Mouse (Mus musculus) embryonic fibroblast, embryonic 13.5 days (primary cell): ENCODE data around the gene Cdhr3. TPM values are rescaled to one million over a fixed set of nuclear protein-coding genes. Genes with fewer than 3 reads are reported as not detected.

ENCODE experiments used
- H3K27ac ChIP-seq: 2 replicates; pipeline ENCODE4 v1.5.1; 2012; ENCODE audit warnings: low read length, control low read depth, inconsistent platforms; ENCODE audit not compliant: insufficient read depth
- H3K4me1 ChIP-seq: 2 replicates; pipeline ENCODE4 v1.6.1; 2011; ENCODE audit warnings: low read length; ENCODE audit not compliant: control insufficient read depth, insufficient read depth
- H3K4me3 ChIP-seq: 2 replicates; pipeline ENCODE4 v1.5.1; 2011; ENCODE audit warnings: mild to moderate bottlenecking, control low read depth, low read length; ENCODE audit not compliant: insufficient read depth
- CTCF ChIP-seq: IDR thresholded peaks from 2 replicates; pipeline ENCODE4 v1.5.1; 2011; ENCODE audit warnings: mild to moderate bottlenecking, control low read depth, low read length, moderate library complexity, borderline replicate concordance; ENCODE audit not compliant: insufficient read depth
- POLR2A ChIP-seq: IDR thresholded peaks from 2 replicates; pipeline ENCODE4 v1.6.1; 2011; ENCODE audit warnings: low read depth, mild to moderate bottlenecking, control low read depth, low read length, moderate library complexity
- polyA plus RNA-seq: library from polyadenylated mRNA; stranded (reverse); fragments of >200 nt; gene quantifications from 2 replicates; pipeline ENCODE4 v1.2.4, GENCODE M21; 2011; ENCODE audit warnings: low read depth; ENCODE audit not compliant: missing spikeins, insufficient read length

Gene Cdhr3
- polyA plus RNA-seq, 1 experiment, result not detected

DNA sequence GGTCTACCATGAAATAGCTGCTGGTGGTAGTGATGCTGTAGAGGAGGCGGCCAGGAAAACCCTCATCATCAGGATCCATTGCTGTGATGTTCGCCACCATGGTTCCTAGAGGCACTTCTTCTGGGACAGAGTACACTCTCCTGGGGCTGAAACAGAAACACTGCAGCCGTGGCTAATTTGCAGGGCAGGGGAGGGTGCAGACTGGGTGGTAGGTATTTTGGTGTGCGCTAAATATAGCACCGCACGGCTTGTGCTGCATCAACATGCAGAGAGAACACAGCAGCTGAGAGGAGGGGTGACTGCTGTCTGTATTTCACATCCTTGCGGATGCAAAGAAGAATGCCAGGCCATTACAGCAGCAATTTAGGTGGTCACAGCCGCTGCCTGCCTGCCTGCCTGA lies 31.0 kb downstream of the Cdhr3 start:
- no peak overlapping the region for H3K27ac ChIP-seq
- H3K4me1 ChIP-seq, result peaks cover 3% of the 10 kb centered on the region; the same call in 1 of the 2 replicates
- H3K4me3 ChIP-seq, result no peak overlapping the region
- no peak for TF ChIP-seq POLR2A
- TF ChIP-seq CTCF, result no peak

GRCm38 (mm10) chr12:33057231-33058048 lies 35.2 kb downstream of the Cdhr3 start:
- no peak overlapping the region for H3K27ac ChIP-seq
- TF ChIP-seq CTCF (peak; percentile 16; the same call in 1 of the 2 replicates), POLR2A (no peak)
- H3K4me3 ChIP-seq, result no peak overlapping the region
- peaks cover 3% of the 10 kb centered on the region; the same call in 1 of the 2 replicates for H3K4me1 ChIP-seq

DNA sequence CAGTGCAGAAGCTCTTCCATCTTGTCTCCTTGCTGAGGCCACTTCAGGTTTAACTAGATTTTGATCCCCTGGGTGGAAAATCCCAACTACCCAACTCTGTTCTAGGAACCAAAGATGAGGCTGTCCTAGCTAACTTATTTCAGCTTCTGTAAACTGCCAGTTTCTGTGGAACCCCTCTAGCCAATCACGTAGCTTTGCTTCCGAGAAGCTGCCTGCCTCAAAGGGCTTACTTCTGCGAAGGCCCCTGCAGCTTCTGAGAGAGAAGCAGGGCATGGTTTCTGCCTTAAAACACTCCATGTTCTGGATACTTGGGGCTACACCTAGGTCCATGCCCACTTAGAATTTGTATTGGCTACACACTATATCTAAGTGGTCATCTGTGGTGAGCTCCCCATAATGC lies 36.1 kb downstream of the Cdhr3 start:
- Histone ChIP-seq H3K27ac (no peak overlapping the region), H3K4me1 (peaks cover under 1% of the 10 kb centered on the region; the same call in 1 of the 2 replicates), H3K4me3 (no peak overlapping the region)
- TF ChIP-seq CTCF, result no peak
- TF ChIP-seq POLR2A, result no peak

DNA sequence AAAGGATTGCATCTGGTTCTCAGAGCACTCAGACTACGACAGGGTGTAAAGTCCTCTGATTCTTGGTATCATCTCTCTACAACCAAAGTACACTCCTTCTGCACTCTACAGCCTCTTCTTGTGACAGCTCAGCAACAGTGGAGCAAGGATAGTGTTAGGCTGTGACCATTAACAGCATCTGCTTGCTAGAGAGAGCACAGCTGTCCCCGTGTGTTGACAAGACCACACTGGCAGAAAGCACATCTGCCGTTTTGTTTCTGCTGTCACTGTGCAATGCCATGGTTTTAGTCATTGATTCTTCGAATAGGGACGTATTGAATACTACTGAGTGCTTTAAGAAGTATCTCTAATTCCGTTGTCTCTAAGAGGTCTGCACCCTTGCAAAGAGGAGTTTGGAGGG lies 36.6 kb downstream of the Cdhr3 start:
- Histone ChIP-seq H3K4me1 (no peaks in the 10 kb centered on the region), H3K27ac (no peak overlapping the region), H3K4me3 (no peak overlapping the region)
- no peak for TF ChIP-seq POLR2A
- no peak for TF ChIP-seq CTCF

- TF ChIP-seq POLR2A (no peak), CTCF (no peak)
- Histone ChIP-seq H3K4me3 (no peak overlapping the region), H3K4me1 (no peaks in the 10 kb centered on the region), H3K27ac (no peak overlapping the region)
Measured at GRCm38 (mm10) chr12:33053746-33054145, 38.9 kb downstream of the Cdhr3 start.

DNA sequence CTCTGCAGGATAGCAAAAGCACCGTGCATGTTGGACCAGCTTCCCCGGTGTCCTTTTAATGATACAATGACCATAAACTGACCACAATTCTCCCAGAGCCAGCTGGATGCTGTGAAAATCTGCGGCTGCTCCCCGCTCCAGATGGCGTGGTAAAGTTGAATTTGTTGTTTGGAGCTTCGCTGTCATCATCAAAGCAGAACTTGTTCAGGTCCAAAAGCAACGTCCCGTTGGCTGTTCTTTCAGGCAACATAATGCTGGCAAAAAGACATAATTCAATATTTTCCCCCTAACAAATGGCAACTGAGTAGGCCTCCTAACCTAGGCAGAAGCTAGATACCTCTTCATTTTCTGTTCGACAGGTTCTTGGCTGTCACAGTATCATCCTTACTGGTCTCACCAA lies 39.4 kb downstream of the Cdhr3 start:
- H3K4me1 ChIP-seq, result no peaks in the 10 kb centered on the region
- H3K27ac ChIP-seq, result no peak overlapping the region
- no peak overlapping the region for H3K4me3 ChIP-seq
- no peak for TF ChIP-seq CTCF
- TF ChIP-seq POLR2A, result no peak

DNA sequence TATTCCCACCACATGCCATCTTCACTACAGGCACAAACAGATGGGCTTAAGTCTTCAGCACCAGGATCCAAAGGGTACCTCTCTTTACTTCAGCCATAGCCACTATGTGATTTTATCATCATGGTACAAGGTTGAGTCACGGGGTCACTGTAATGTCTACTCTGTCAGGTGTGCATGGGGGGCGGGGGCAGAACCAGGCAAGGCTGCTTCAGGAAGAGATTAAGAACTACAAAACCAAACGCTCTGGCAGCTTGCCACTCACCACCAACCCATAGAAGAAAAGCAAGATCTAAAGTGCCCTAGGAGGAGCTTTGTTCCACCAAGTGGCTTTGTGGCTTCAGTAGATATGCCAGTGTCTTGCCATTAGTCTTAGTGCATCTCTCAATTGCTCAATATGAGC lies 44.3 kb downstream of the Cdhr3 start:
- peaks cover 3% of the 10 kb centered on the region for H3K4me1 ChIP-seq
- TF ChIP-seq CTCF, result no peak
- TF ChIP-seq POLR2A, result no peak
- H3K4me3 ChIP-seq, result no peak overlapping the region
- H3K27ac ChIP-seq, result no peak overlapping the region

DNA sequence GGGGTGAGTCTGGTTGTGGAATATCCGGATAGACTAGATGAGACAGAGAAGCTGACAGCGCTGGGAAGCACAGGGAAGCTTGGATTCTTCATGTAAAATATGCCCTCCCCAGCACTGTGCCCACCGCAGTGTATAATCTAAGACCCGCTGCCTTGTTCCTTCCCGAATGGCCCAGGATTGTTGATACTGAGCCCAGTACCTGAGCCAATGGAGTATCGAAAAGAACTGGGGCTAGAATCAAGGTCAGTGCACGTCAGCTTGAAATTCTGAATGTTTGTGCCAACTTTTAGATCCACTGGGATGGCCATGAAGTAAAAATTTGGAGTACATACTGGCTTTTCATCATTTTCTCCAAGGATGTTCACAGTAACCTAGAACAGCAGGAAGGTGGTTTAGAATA lies 46.2 kb downstream of the Cdhr3 start:
- Histone ChIP-seq H3K27ac (no peak overlapping the region), H3K4me1 (peaks cover 4% of the 10 kb centered on the region), H3K4me3 (no peak overlapping the region)
- TF ChIP-seq CTCF (no peak), POLR2A (no peak)

GRCm38 (mm10) chr12:33045533-33046361 lies 46.9 kb downstream of the Cdhr3 start:
- H3K4me3 ChIP-seq, result no peak overlapping the region
- TF ChIP-seq CTCF, result no peak
- no peak for TF ChIP-seq POLR2A
- peaks cover 6% of the 10 kb centered on the region for H3K4me1 ChIP-seq
- H3K27ac ChIP-seq, result no peak overlapping the region; the same call in 1 of the 2 replicates
